Mouse (Mus musculus): ENCODE data around the gene Wap. TPM values are rescaled to one million over a fixed set of nuclear protein-coding genes. Genes with fewer than 3 reads are reported as not detected.

The Wap gene
- polyA plus RNA-seq, 1 experiment from 2014 or later: not detected

GRCm38 (mm10) chr11:6625478-6626387 lies 12.7 kb downstream of the Wap start, which contains the start of gene Tbrg4:
TSS of gene Tbrg4 (minus strand) at chr11:6626067.
- peak within 1 kb of the TSS; percentile 82 for H3K4me3 ChIP-seq
- WGBS: under 1% methylated on average over 66 of the region's 66 CpGs
- H3K9ac ChIP-seq (replicated peaks): peak within 1 kb of the TSS; percentile 77
- peak; percentile 94 for ATAC-seq (ENCODE audit: low FRiP score, low read depth)
- peaks cover 26% of the 10 kb centered on the region for H3K4me1 ChIP-seq
- peak within 1 kb of the TSS; percentile 68 for H3K4me2 ChIP-seq (replicated peaks)
- H3K27me3 ChIP-seq: no peaks in the 10 kb centered on the region; the same call in 1 of the 2 replicates
- peak within 1 kb of the TSS; percentile 80 for H3K27ac ChIP-seq (replicated peaks)
- H3K9me3 ChIP-seq: no peaks in the 10 kb centered on the region
- peaks cover 32% of the 10 kb centered on the region for H3K36me3 ChIP-seq

- peaks cover 42% of the 10 kb centered on the region for H3K36me3 ChIP-seq
- 71% methylated on average over 14 of the region's 14 CpGs for WGBS
- peak overlapping the region; percentile 45 for H3K9ac ChIP-seq (replicated peaks)
- peaks cover 26% of the 10 kb centered on the region for H3K4me1 ChIP-seq
- peak overlapping the region; percentile 82 for H3K4me3 ChIP-seq
- no peak for ATAC-seq (ENCODE audit: low FRiP score, low read depth)
- H3K27ac ChIP-seq (replicated peaks): no peak overlapping the region
- H3K9me3 ChIP-seq: no peaks in the 10 kb centered on the region
- no peaks in the 10 kb centered on the region; the same call in 1 of the 2 replicates for H3K27me3 ChIP-seq
- H3K4me2 ChIP-seq (replicated peaks): peak overlapping the region; percentile 58
These were observed 13.6 kb downstream of the Wap start for GRCm38 (mm10) chr11:6624619-6625382.

- Histone ChIP-seq H3K4me3 (no peak overlapping the region), H3K27ac (replicated peaks) (no peak overlapping the region), H3K4me1 (peaks cover 26% of the 10 kb centered on the region), H3K36me3 (peaks cover 53% of the 10 kb centered on the region), H3K27me3 (no peaks in the 10 kb centered on the region; the same call in 1 of the 2 replicates), H3K4me2 (replicated peaks) (no peak overlapping the region), H3K9ac (replicated peaks) (no peak overlapping the region; the same call in 1 of the 2 replicates), H3K9me3 (no peaks in the 10 kb centered on the region)
- 94% methylated on average over 10 of the region's 10 CpGs for WGBS
- no peak for ATAC-seq (ENCODE audit: low FRiP score, low read depth)
These were observed 14.7 kb downstream of the Wap start for GRCm38 (mm10) chr11:6623704-6624103.

GRCm38 (mm10) chr11:6615250-6616205 lies 22.9 kb downstream of the Wap start:
- H3K4me1 ChIP-seq: no peaks in the 10 kb centered on the region
- no peaks in the 10 kb centered on the region for H3K9me3 ChIP-seq
- peaks cover 96% of the 10 kb centered on the region for H3K36me3 ChIP-seq
- WGBS: 94% methylated on average over 12 of the region's 12 CpGs
- no peak overlapping the region for H3K27ac ChIP-seq (replicated peaks)
- no peak overlapping the region for H3K4me3 ChIP-seq
- H3K4me2 ChIP-seq (replicated peaks): no peak overlapping the region
- no peak overlapping the region for H3K9ac ChIP-seq (replicated peaks)
- no peaks in the 10 kb centered on the region for H3K27me3 ChIP-seq
- no peak for ATAC-seq (ENCODE audit: low FRiP score, low read depth)

- Histone ChIP-seq H3K27ac (replicated peaks) (peak within 1 kb of the TSS; percentile 96), H3K9ac (replicated peaks) (peak within 1 kb of the TSS; percentile 88), H3K4me3 (peak within 1 kb of the TSS; percentile 63), H3K4me2 (replicated peaks) (peak within 1 kb of the TSS; percentile 74), H3K27me3 (no peaks in the 10 kb centered on the region), H3K4me1 (peaks cover 50% of the 10 kb centered on the region), H3K36me3 (peaks cover 21% of the 10 kb centered on the region), H3K9me3 (no peaks in the 10 kb centered on the region)
- peak; percentile 93 for ATAC-seq (ENCODE audit: low FRiP score, low read depth)
- 3% methylated on average over 37 of the region's 41 CpGs for WGBS
These were observed 32.7 kb downstream of the Wap start, which contains the start of gene Nacad for GRCm38 (mm10) chr11:6605491-6606399. TSS of gene Nacad (minus strand) at chr11:6606053.

- no peak for ATAC-seq (ENCODE audit: low FRiP score, low read depth)
- 7% methylated on average over 13 of the region's 13 CpGs for WGBS
- H3K4me1 ChIP-seq: peaks cover 56% of the 10 kb centered on the region
These were observed 33.4 kb downstream of the Wap start for GRCm38 (mm10) chr11:6605021-6605481.

GRCm38 (mm10) chr11:6604604-6604936 lies 33.9 kb downstream of the Wap start:
- H3K9ac ChIP-seq (replicated peaks): peak overlapping the region; percentile 88
- peak overlapping the region; percentile 74 for H3K4me2 ChIP-seq (replicated peaks)
- H3K36me3 ChIP-seq: peaks cover 21% of the 10 kb centered on the region; the same call in 1 of the 2 replicates
- peak overlapping the region; percentile 96 for H3K27ac ChIP-seq (replicated peaks)
- H3K9me3 ChIP-seq: no peaks in the 10 kb centered on the region
- peak overlapping the region; percentile 63 for H3K4me3 ChIP-seq
- peaks cover 61% of the 10 kb centered on the region for H3K4me1 ChIP-seq
- no peak for ATAC-seq (ENCODE audit: low FRiP score, low read depth)
- no peaks in the 10 kb centered on the region for H3K27me3 ChIP-seq

More at GRCm38 (mm10) chr11:6605021-6605481, 33.4 kb downstream of the Wap start:
- peak overlapping the region; percentile 88 for H3K9ac ChIP-seq (replicated peaks)
- H3K9me3 ChIP-seq: no peaks in the 10 kb centered on the region
- no peaks in the 10 kb centered on the region for H3K27me3 ChIP-seq
- peaks cover 21% of the 10 kb centered on the region; the same call in 1 of the 2 replicates for H3K36me3 ChIP-seq
- H3K27ac ChIP-seq (replicated peaks): peak overlapping the region; percentile 96
- H3K4me3 ChIP-seq: peak overlapping the region; percentile 63
- H3K4me2 ChIP-seq (replicated peaks): peak overlapping the region; percentile 74

- Histone ChIP-seq H3K36me3 (peaks cover 23% of the 10 kb centered on the region; the same call in 1 of the 2 replicates), H3K4me1 (peaks cover 66% of the 10 kb centered on the region), H3K27ac (replicated peaks) (peak overlapping the region; percentile 96), H3K4me2 (replicated peaks) (peak overlapping the region; percentile 74), H3K9ac (replicated peaks) (peak overlapping the region; percentile 88), H3K9me3 (no peaks in the 10 kb centered on the region), H3K4me3 (peak overlapping the region; percentile 63), H3K27me3 (no peaks in the 10 kb centered on the region)
- 27% methylated on average over 12 of the region's 12 CpGs for WGBS
- ATAC-seq (ENCODE audit: low FRiP score, low read depth): peak; percentile 25
These were observed 34.4 kb downstream of the Wap start for GRCm38 (mm10) chr11:6603887-6604603.

- peak overlapping the region; percentile 74 for H3K4me2 ChIP-seq (replicated peaks)
- peak overlapping the region; percentile 96 for H3K27ac ChIP-seq (replicated peaks)
- no peak for ATAC-seq (ENCODE audit: low FRiP score, low read depth)
- H3K9ac ChIP-seq (replicated peaks): peak overlapping the region; percentile 88
- H3K9me3 ChIP-seq: no peaks in the 10 kb centered on the region
- H3K36me3 ChIP-seq: peaks cover 23% of the 10 kb centered on the region; the same call in 1 of the 2 replicates
- H3K27me3 ChIP-seq: no peaks in the 10 kb centered on the region
- WGBS: 83% methylated on average over 9 of the region's 9 CpGs
- H3K4me3 ChIP-seq: peak overlapping the region; percentile 63
- peaks cover 74% of the 10 kb centered on the region for H3K4me1 ChIP-seq
These were observed 35.2 kb downstream of the Wap start for GRCm38 (mm10) chr11:6603224-6603623.

GRCm38 (mm10) chr11:6602662-6603061 lies 35.8 kb downstream of the Wap start:
- Histone ChIP-seq H3K4me3 (peak overlapping the region; percentile 63; the same call in 1 of the 2 replicates), H3K9ac (replicated peaks) (peak overlapping the region; percentile 88; the same call in 1 of the 2 replicates)
- ATAC-seq (ENCODE audit: low FRiP score, low read depth): no peak

More at GRCm38 (mm10) chr11:6602662-6603061, 35.8 kb downstream of the Wap start:
- Histone ChIP-seq H3K27me3 (no peaks in the 10 kb centered on the region), H3K4me1 (peaks cover 80% of the 10 kb centered on the region), H3K9me3 (no peaks in the 10 kb centered on the region), H3K4me2 (replicated peaks) (peak overlapping the region; percentile 74), H3K36me3 (peaks cover 27% of the 10 kb centered on the region; the same call in 1 of the 2 replicates), H3K27ac (replicated peaks) (no peak overlapping the region; the same call in 1 of the 2 replicates)
- WGBS: 80% methylated on average over 9 of the region's 9 CpGs

Measured in midbrain, embryonic 12.5 days (tissue).